In the genomic region with DNA sequence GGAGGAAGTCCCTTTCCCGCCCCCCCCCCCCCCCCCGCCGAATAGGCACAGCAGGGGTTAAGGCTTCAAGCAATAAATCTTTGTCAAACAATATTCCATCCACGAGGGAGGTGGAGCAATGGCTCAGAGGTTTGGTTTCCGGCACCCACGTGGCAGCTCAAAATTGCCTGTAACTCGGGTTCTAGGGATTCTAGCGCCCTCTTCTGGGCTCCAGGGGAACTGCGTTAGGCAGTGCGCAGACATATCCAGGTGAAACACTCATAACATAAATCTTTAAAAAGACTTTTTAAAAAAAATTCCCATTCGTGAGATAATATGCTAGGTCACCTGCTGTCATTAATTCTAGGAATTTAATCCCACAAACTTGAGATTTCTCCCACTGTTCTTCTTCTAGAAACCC, we compare ENCODE assay signal across 17 mouse cellular contexts. TPM values are rescaled to one million over a fixed set of nuclear protein-coding genes. Genes with fewer than 3 reads are reported as not detected.
DNase-seq lines count a peak whose midpoint lies in the region; ATAC-seq and TF ChIP-seq lines count a peak whose summit lies in the region.
"Had no signal": no experiment of that assay in that cellular context is flagged by ENCODE, and none has a peak within 500 bp of the region (broad histone marks: within the 10 kb centered on the region; RNA-seq: fewer than 3 reads in every experiment).

No protein-coding gene starts in this region.

- no peak overlapping the region for H3K27ac ChIP-seq in liver, adult 2 months (replicated peaks; ENCODE audit: insufficient read depth, low read depth, low read length)
- H3K27ac ChIP-seq in liver, embryonic 11.5 days (ENCODE audit: low read depth, low read length) = no peak overlapping the region
- H3K27ac ChIP-seq in forebrain, embryonic 10.5 days = no peak overlapping the region
- H3K27ac ChIP-seq: hindbrain, postnatal 0 days; kidney, embryonic 15.5 days; neural tube, embryonic 15.5 days had no signal

- H3K36me3 ChIP-seq in liver, adult 2 months (ENCODE audit: control insufficient read depth, insufficient read depth, low read length) = no peaks in the 10 kb centered on the region
- H3K36me3 ChIP-seq in liver, embryonic 11.5 days (ENCODE audit: control insufficient read depth, insufficient read depth, low read length) = no peaks in the 10 kb centered on the region
- no peaks in the 10 kb centered on the region for H3K36me3 ChIP-seq in forebrain, embryonic 10.5 days (replicated peaks)
- H3K36me3 ChIP-seq: kidney, embryonic 15.5 days; neural tube, embryonic 15.5 days had no signal

- H3K4me3 ChIP-seq in liver, adult 2 months (ENCODE audit: insufficient read depth, low read depth, low read length) = no peak overlapping the region
- no peak overlapping the region for H3K4me3 ChIP-seq in liver, embryonic 11.5 days (ENCODE audit: low read depth, low read length)
- H3K4me3 ChIP-seq in forebrain, embryonic 10.5 days = no peak overlapping the region
- H3K4me3 ChIP-seq: kidney, embryonic 15.5 days; neural tube, embryonic 15.5 days had no signal

- no peak overlapping the region for H3K4me2 ChIP-seq in liver, embryonic 11.5 days
- H3K4me2 ChIP-seq: heart, embryonic 11.5 days; kidney, embryonic 15.5 days; midbrain, embryonic 11.5 days; neural tube, embryonic 15.5 days had no signal

- no peaks in the 10 kb centered on the region for H3K27me3 ChIP-seq in liver, adult 2 months (ENCODE audit: control insufficient read depth, insufficient read depth, low read length)
- H3K27me3 ChIP-seq in liver, embryonic 11.5 days (replicated peaks; ENCODE audit: control insufficient read depth, insufficient read depth, low read length) = no peaks in the 10 kb centered on the region
- no peaks in the 10 kb centered on the region for H3K27me3 ChIP-seq in forebrain, embryonic 10.5 days (ENCODE audit: poor library complexity, severe bottlenecking)
- H3K27me3 ChIP-seq: neural tube, embryonic 15.5 days had no signal

- peak; percentile 57 for TF ChIP-seq CTCF in liver, adult 2 months (IDR thresholded peaks at IDR 0.05; ENCODE audit: low read depth, low read length)

- H3K9ac ChIP-seq in liver, adult 2 months (ENCODE audit: low read depth, low read length) = no peak overlapping the region
- no peak overlapping the region for H3K9ac ChIP-seq in liver, embryonic 11.5 days (ENCODE audit: low read depth, low read length)
- H3K9ac ChIP-seq: kidney, embryonic 15.5 days; neural tube, embryonic 15.5 days had no signal

- WGBS in liver, adult 2 months = 60% methylated on average over 11 of the region's 11 CpGs
- WGBS in liver, embryonic 11.5 days = 55% methylated on average over 11 of the region's 11 CpGs
- 64% methylated on average over 11 of the region's 11 CpGs for WGBS in forebrain, embryonic 10.5 days

- DNase-seq in liver, adult 2 months (ENCODE audit: extremely low read depth, low read depth, low spot score) = no peak
- no peak for DNase-seq in liver, embryonic 11.5 days (ENCODE audit: low spot score)
- peak; percentile 3 for DNase-seq in thymus, postnatal 25 days
- no peak for DNase-seq in thymus, postnatal 10 days (ENCODE audit: low spot score in 2 of 2)
- DNase-seq in ZHBTc4 (ENCODE audit: low read depth, low spot score) = peak; percentile 48
- DNase-seq in forebrain, embryonic 10.5 days (ENCODE audit: extremely low spot score, low spot score) = no peak
- no peak for DNase-seq in adrenal gland, postnatal 10 days
- DNase-seq: cerebellum, postnatal 10 days; gastrocnemius, postnatal 36 days; heart, postnatal 4 days; lung, postnatal 36 days; spleen, adult 18-20 months had no signal

- H3K79me2 ChIP-seq in liver, adult 2 months (ENCODE audit: control insufficient read depth, insufficient read depth, low read length) = no peaks in the 10 kb centered on the region

- no peaks in the 10 kb centered on the region for H3K9me3 ChIP-seq in liver, embryonic 11.5 days (ENCODE audit: control insufficient read depth, low read length)
- H3K9me3 ChIP-seq in forebrain, embryonic 10.5 days = no peaks in the 10 kb centered on the region
- H3K9me3 ChIP-seq: kidney, embryonic 15.5 days; neural tube, embryonic 15.5 days had no signal

- no peak for ATAC-seq in liver, embryonic 11.5 days (replicated peaks; ENCODE audit: low FRiP score)
- ATAC-seq: hindbrain, postnatal 0 days had no signal

- no peak for TF ChIP-seq POLR2A in liver, adult 2 months (IDR thresholded peaks at IDR 0.05; ENCODE audit: extremely low read depth, insufficient read depth, low read length)

- peaks cover 10% of the 10 kb centered on the region for H3K4me1 ChIP-seq in liver, adult 2 months (ENCODE audit: control insufficient read depth, insufficient read depth, low read length)
- H3K4me1 ChIP-seq in liver, embryonic 11.5 days (replicated peaks; ENCODE audit: control insufficient read depth, insufficient read depth, low read length) = peaks cover 1% of the 10 kb centered on the region
- no peaks in the 10 kb centered on the region for H3K4me1 ChIP-seq in forebrain, embryonic 10.5 days
- H3K4me1 ChIP-seq: kidney, embryonic 15.5 days; neural tube, embryonic 15.5 days had no signal

RNA-seq across cellular contexts. Expression of a gene that starts 12.5 kb away (rescaled TPM):
- total RNA-seq in liver, adult 2 months (2014; rRNA removed) = 38.0 and 58.3 TPM in 2 replicates
- 72.7 and 88.3 TPM in 2 replicates for polyA plus RNA-seq in liver, adult 2 months (2012; rRNA removed)
- polyA plus RNA-seq in liver, embryonic 11.5 days (2014; fragmentation: Nextera tagmentation; extraction: Ambion mirVana) = 13.9 and 14.1 TPM in 2 replicates
- polyA plus RNA-seq in forebrain, embryonic 10.5 days (2016; fragmentation: Nextera tagmentation; extraction: Ambion mirVana) = 3.3 and 3.9 TPM in 2 replicates
- total RNA-seq in adrenal gland, postnatal 10 days (2021) = 1 to 10 TPM; 6.8 to 8.4 TPM

RNA-seq across cellular contexts. Expression of a gene that starts 46.9 kb away (rescaled TPM):
- total RNA-seq in liver, adult 2 months (2014; rRNA removed) = 159 and 233 TPM in 2 replicates
- 71.0 and 101 TPM in 2 replicates for polyA plus RNA-seq in liver, adult 2 months (2012; rRNA removed)
- polyA plus RNA-seq in liver, embryonic 11.5 days (2014; fragmentation: Nextera tagmentation; extraction: Ambion mirVana) = 430 and 458 TPM in 2 replicates
- polyA plus RNA-seq in forebrain, embryonic 10.5 days (2016; fragmentation: Nextera tagmentation; extraction: Ambion mirVana) = 522 and 529 TPM in 2 replicates
- total RNA-seq in adrenal gland, postnatal 10 days (2021) = 100 to 1,000 TPM; 150 to 160 TPM

RNA-seq across cellular contexts. Expression of a gene that starts 50.0 kb away (rescaled TPM):
- total RNA-seq in liver, adult 2 months (2014; rRNA removed) = 0.18 and 0.94 TPM in 2 replicates
- polyA plus RNA-seq in liver, adult 2 months (2012; rRNA removed) = 0.66 and 2.0 TPM in 2 replicates
- polyA plus RNA-seq in liver, embryonic 11.5 days (2014; fragmentation: Nextera tagmentation; extraction: Ambion mirVana) = 3.2 and 3.9 TPM in 2 replicates
- polyA plus RNA-seq in forebrain, embryonic 10.5 days (2016; fragmentation: Nextera tagmentation; extraction: Ambion mirVana) = 2.0 and 3.5 TPM in 2 replicates
- 1 to 10 TPM; 2.6 to 3.4 TPM for total RNA-seq in adrenal gland, postnatal 10 days (2021)

Comparison
In these comparisons a context has a peak if more than half of its experiments do, and no peak if none do; other contexts are left out.
1. DNase-seq: peak in thymus, postnatal 25 days (single experiment) and ZHBTc4 (single experiment); none in liver, adult 2 months (single experiment), liver, embryonic 11.5 days (single experiment), thymus, postnatal 10 days (0 of 2), forebrain, embryonic 10.5 days (single experiment) and adrenal gland, postnatal 10 days (single experiment).